Mouse (Mus musculus): ENCODE measurements around the gene Zfp219.

Gene Zfp219

GRCm38 (mm10) chr14:52018248-52019050 is 2.1 kb downstream of the Zfp219 start:
- in situ Hi-C loops (cut with MboI, MseI): no loop called here

GRCm38 (mm10) chr14:52017662-52018061 is 2.9 kb downstream of the Zfp219 start:
- in situ Hi-C loops (cut with MboI, MseI): no loop called here

GRCm38 (mm10) chr14:52016625-52017405 is 3.7 kb downstream of the Zfp219 start:
- in situ Hi-C loops (cut with MboI, MseI): no loop called here

- in situ Hi-C loops (cut with MboI, MseI): no loop called here
Observed at GRCm38 (mm10) chr14:52015445-52016100, 5.0 kb downstream of the Zfp219 start, which contains the start of gene Tmem253. Gene Tmem253, plus strand, starts transcription at chr14:52015658.

- in situ Hi-C loops (cut with MboI, MseI): no loop called here
Observed at GRCm38 (mm10) chr14:52014761-52015311, 5.7 kb downstream of the Zfp219 start.

GRCm38 (mm10) chr14:52014271-52014760 is 6.2 kb downstream of the Zfp219 start:
- in situ Hi-C loops (cut with MboI, MseI): no loop called here

GRCm38 (mm10) chr14:52013771-52014219 is 6.7 kb downstream of the Zfp219 start:
- in situ Hi-C loops (cut with MboI, MseI): no loop called here

GRCm38 (mm10) chr14:52013021-52013610 is 7.4 kb downstream of the Zfp219 start:
- in situ Hi-C loops (cut with MboI, MseI): no loop called here

GRCm38 (mm10) chr14:52012553-52012952 is 8.0 kb downstream of the Zfp219 start:
- in situ Hi-C loops (cut with MboI, MseI): no loop called here

GRCm38 (mm10) chr14:52012085-52012484 is 8.4 kb downstream of the Zfp219 start:
- in situ Hi-C loops (cut with MboI, MseI): no loop called here

GRCm38 (mm10) chr14:52011683-52012082 is 8.8 kb downstream of the Zfp219 start:
- in situ Hi-C loops (cut with MboI, MseI): no loop called here

- in situ Hi-C loops (cut with MboI, MseI): no loop called here
Observed at GRCm38 (mm10) chr14:52010446-52011111, 10.0 kb downstream of the Zfp219 start.

GRCm38 (mm10) chr14:52009841-52010240 is 10.7 kb downstream of the Zfp219 start:
- in situ Hi-C loops (cut with MboI, MseI): loop anchor here (5.0 kb wide), 1 partner anchor 103 kb away; no protein-coding TSS in a partner anchor

GRCm38 (mm10) chr14:52009361-52009760 is 11.2 kb downstream of the Zfp219 start:
- in situ Hi-C loops (cut with MboI, MseI): loop anchor here (5.0 kb wide), 1 partner anchor 102 kb away; no protein-coding TSS in a partner anchor

GRCm38 (mm10) chr14:52008321-52009203 is 12.0 kb downstream of the Zfp219 start:
- in situ Hi-C loops (cut with MboI, MseI): loop anchor here (5.0 kb wide), 1 partner anchor 101 kb away; no protein-coding TSS in a partner anchor

GRCm38 (mm10) chr14:52006771-52007170 is 13.8 kb downstream of the Zfp219 start:
- in situ Hi-C loops (cut with MboI, MseI): loop anchor here (5.0 kb wide), 1 partner anchor 99 kb away; no protein-coding TSS in a partner anchor

- in situ Hi-C loops (cut with MboI, MseI): loop anchor here (5.0 kb wide), 1 partner anchor 99 kb away; no protein-coding TSS in a partner anchor
Observed at GRCm38 (mm10) chr14:52006241-52006640, 14.3 kb downstream of the Zfp219 start.

- in situ Hi-C loops (cut with MboI, MseI): loop anchor here (5.0 kb wide), 1 partner anchor 98 kb away; no protein-coding TSS in a partner anchor
Observed at GRCm38 (mm10) chr14:52005616-52006015, 14.9 kb downstream of the Zfp219 start.

GRCm38 (mm10) chr14:52005141-52005540 is 15.4 kb downstream of the Zfp219 start:
- in situ Hi-C loops (cut with MboI, MseI): loop anchor here (5.0 kb wide), 1 partner anchor 98 kb away; no protein-coding TSS in a partner anchor
